Mouse (Mus musculus): ENCODE measurements around the gene Akap6. TPM values are rescaled to one million over a fixed set of nuclear protein-coding genes. Genes with fewer than 3 reads are reported as not detected.

Akap6 gene
- polyA plus RNA-seq, 1 experiment from 2014 or later: 9.7 TPM

GRCm38 (mm10) chr12:52957587-52957986 is 258.4 kb downstream of the Akap6 start:
- Histone ChIP-seq H3K27me3 (replicated peaks) (no peaks in the 10 kb centered on the region), H3K4me1 (replicated peaks) (no peaks in the 10 kb centered on the region), H3K9ac (no peak overlapping the region), H3K27ac (ENCODE audit: poor library complexity, severe bottlenecking) (no peak overlapping the region), H3K36me3 (no peaks in the 10 kb centered on the region), H3K9me3 (replicated peaks) (no peaks in the 10 kb centered on the region), H3K4me3 (no peak overlapping the region), H3K4me2 (no peak overlapping the region)
- no peak for ATAC-seq (ENCODE audit: insufficient number of reproducible peaks, low FRiP score)
- WGBS: 90% methylated on average over 3 of the region's 3 CpGs

- H3K9me3 ChIP-seq (replicated peaks): no peaks in the 10 kb centered on the region
- H3K27me3 ChIP-seq (replicated peaks): no peaks in the 10 kb centered on the region
- 73% methylated on average over 3 of the region's 3 CpGs for WGBS
- no peaks in the 10 kb centered on the region for H3K36me3 ChIP-seq
- H3K4me3 ChIP-seq: no peak overlapping the region
- H3K9ac ChIP-seq: no peak overlapping the region
- H3K27ac ChIP-seq (ENCODE audit: poor library complexity, severe bottlenecking): no peak overlapping the region
- H3K4me1 ChIP-seq (replicated peaks): no peaks in the 10 kb centered on the region
- H3K4me2 ChIP-seq: no peak overlapping the region
- ATAC-seq (ENCODE audit: insufficient number of reproducible peaks, low FRiP score): no peak
These were observed 258.8 kb downstream of the Akap6 start for GRCm38 (mm10) chr12:52957994-52958393.

- no peak for ATAC-seq (ENCODE audit: insufficient number of reproducible peaks, low FRiP score)
- Histone ChIP-seq H3K27ac (ENCODE audit: poor library complexity, severe bottlenecking) (no peak overlapping the region), H3K27me3 (replicated peaks) (no peaks in the 10 kb centered on the region), H3K36me3 (no peaks in the 10 kb centered on the region), H3K4me1 (replicated peaks) (no peaks in the 10 kb centered on the region), H3K9ac (no peak overlapping the region), H3K9me3 (replicated peaks) (no peaks in the 10 kb centered on the region), H3K4me2 (no peak overlapping the region), H3K4me3 (no peak overlapping the region)
- WGBS: 80% methylated on average over 6 of the region's 6 CpGs
These were observed 292.6 kb downstream of the Akap6 start for GRCm38 (mm10) chr12:52991745-52992144.

GRCm38 (mm10) chr12:53012336-53012735 is 313.2 kb downstream of the Akap6 start:
- no peaks in the 10 kb centered on the region for H3K27me3 ChIP-seq (replicated peaks)
- H3K27ac ChIP-seq (ENCODE audit: poor library complexity, severe bottlenecking): no peak overlapping the region
- no peaks in the 10 kb centered on the region for H3K4me1 ChIP-seq (replicated peaks)
- no peak for ATAC-seq (ENCODE audit: insufficient number of reproducible peaks, low FRiP score)
- WGBS: 51% methylated on average over 3 of the region's 3 CpGs
- H3K4me3 ChIP-seq: no peak overlapping the region
- no peak overlapping the region for H3K4me2 ChIP-seq
- no peaks in the 10 kb centered on the region for H3K9me3 ChIP-seq (replicated peaks)
- H3K9ac ChIP-seq: no peak overlapping the region
- no peaks in the 10 kb centered on the region for H3K36me3 ChIP-seq

- no peak overlapping the region for H3K9ac ChIP-seq
- H3K4me2 ChIP-seq: no peak overlapping the region
- no peak overlapping the region for H3K27ac ChIP-seq (ENCODE audit: poor library complexity, severe bottlenecking)
- ATAC-seq (ENCODE audit: insufficient number of reproducible peaks, low FRiP score): no peak
- WGBS: 81% methylated on average over 6 of the region's 6 CpGs
- no peaks in the 10 kb centered on the region for H3K27me3 ChIP-seq (replicated peaks)
- no peaks in the 10 kb centered on the region for H3K9me3 ChIP-seq (replicated peaks)
- H3K4me3 ChIP-seq: no peak overlapping the region
- H3K4me1 ChIP-seq (replicated peaks): no peaks in the 10 kb centered on the region
- H3K36me3 ChIP-seq: no peaks in the 10 kb centered on the region
These were observed 315.4 kb downstream of the Akap6 start for GRCm38 (mm10) chr12:53014539-53014938.

GRCm38 (mm10) chr12:53024575-53025246 is 325.5 kb downstream of the Akap6 start:
- Histone ChIP-seq H3K4me3 (no peak overlapping the region), H3K36me3 (no peaks in the 10 kb centered on the region), H3K4me2 (no peak overlapping the region), H3K27ac (ENCODE audit: poor library complexity, severe bottlenecking) (no peak overlapping the region), H3K9ac (no peak overlapping the region), H3K27me3 (replicated peaks) (no peaks in the 10 kb centered on the region), H3K9me3 (replicated peaks) (no peaks in the 10 kb centered on the region), H3K4me1 (replicated peaks) (no peaks in the 10 kb centered on the region)
- 76% methylated on average over 9 of the region's 9 CpGs for WGBS
- no peak for ATAC-seq (ENCODE audit: insufficient number of reproducible peaks, low FRiP score)

- no peak for ATAC-seq (ENCODE audit: insufficient number of reproducible peaks, low FRiP score)
- no peaks in the 10 kb centered on the region for H3K9me3 ChIP-seq (replicated peaks)
- H3K27me3 ChIP-seq (replicated peaks): no peaks in the 10 kb centered on the region
- no peak overlapping the region for H3K27ac ChIP-seq (ENCODE audit: poor library complexity, severe bottlenecking)
- 70% methylated on average over 4 of the region's 4 CpGs for WGBS
- H3K4me1 ChIP-seq (replicated peaks): no peaks in the 10 kb centered on the region
- H3K4me2 ChIP-seq: no peak overlapping the region
- no peak overlapping the region for H3K9ac ChIP-seq
- no peak overlapping the region for H3K4me3 ChIP-seq
- no peaks in the 10 kb centered on the region for H3K36me3 ChIP-seq
These were observed 328.1 kb downstream of the Akap6 start for GRCm38 (mm10) chr12:53027308-53027707.

GRCm38 (mm10) chr12:53028926-53029325 is 329.7 kb downstream of the Akap6 start:
- Histone ChIP-seq H3K36me3 (no peaks in the 10 kb centered on the region), H3K27me3 (replicated peaks) (no peaks in the 10 kb centered on the region), H3K4me1 (replicated peaks) (peaks cover 12% of the 10 kb centered on the region), H3K9me3 (replicated peaks) (no peaks in the 10 kb centered on the region), H3K27ac (ENCODE audit: poor library complexity, severe bottlenecking) (no peak overlapping the region), H3K4me2 (no peak overlapping the region), H3K9ac (no peak overlapping the region), H3K4me3 (no peak overlapping the region)
- ATAC-seq (ENCODE audit: insufficient number of reproducible peaks, low FRiP score): no peak
- 53% methylated on average over 5 of the region's 5 CpGs for WGBS

GRCm38 (mm10) chr12:53029910-53030309 is 330.7 kb downstream of the Akap6 start:
- Histone ChIP-seq H3K9me3 (replicated peaks) (no peaks in the 10 kb centered on the region), H3K36me3 (no peaks in the 10 kb centered on the region), H3K27ac (ENCODE audit: poor library complexity, severe bottlenecking) (no peak overlapping the region), H3K4me3 (no peak overlapping the region), H3K4me1 (replicated peaks) (peaks cover 12% of the 10 kb centered on the region), H3K9ac (no peak overlapping the region), H3K4me2 (no peak overlapping the region), H3K27me3 (replicated peaks) (no peaks in the 10 kb centered on the region)
- WGBS: 80% methylated on average over 6 of the region's 6 CpGs
- ATAC-seq (ENCODE audit: insufficient number of reproducible peaks, low FRiP score): no peak

GRCm38 (mm10) chr12:53032762-53033161 is 333.6 kb downstream of the Akap6 start:
- H3K4me1 ChIP-seq (replicated peaks): peaks cover 12% of the 10 kb centered on the region
- H3K9me3 ChIP-seq (replicated peaks): no peaks in the 10 kb centered on the region
- peak overlapping the region; percentile 75 for H3K27ac ChIP-seq (ENCODE audit: poor library complexity, severe bottlenecking)
- H3K4me2 ChIP-seq: peak overlapping the region; percentile 58
- no peaks in the 10 kb centered on the region for H3K27me3 ChIP-seq (replicated peaks)
- H3K9ac ChIP-seq: no peak overlapping the region
- H3K4me3 ChIP-seq: no peak overlapping the region
- peak; percentile 71 for ATAC-seq (ENCODE audit: insufficient number of reproducible peaks, low FRiP score)
- 3% methylated on average over 7 of the region's 7 CpGs for WGBS
- H3K36me3 ChIP-seq: no peaks in the 10 kb centered on the region

GRCm38 (mm10) chr12:53033404-53033913 is 334.3 kb downstream of the Akap6 start:
- Histone ChIP-seq H3K36me3 (no peaks in the 10 kb centered on the region), H3K4me1 (replicated peaks) (peaks cover 12% of the 10 kb centered on the region), H3K4me3 (peak overlapping the region; percentile 14; the same call in 1 of the 2 replicates), H3K27ac (ENCODE audit: poor library complexity, severe bottlenecking) (peak overlapping the region; percentile 75), H3K9ac (no peak overlapping the region), H3K4me2 (peak overlapping the region; percentile 58), H3K9me3 (replicated peaks) (no peaks in the 10 kb centered on the region), H3K27me3 (replicated peaks) (no peaks in the 10 kb centered on the region)
- no peak for ATAC-seq (ENCODE audit: insufficient number of reproducible peaks, low FRiP score)
- 32% methylated on average over 14 of the region's 14 CpGs for WGBS

- WGBS: 81% methylated on average over 5 of the region's 5 CpGs
- Histone ChIP-seq H3K9ac (no peak overlapping the region), H3K4me1 (replicated peaks) (no peaks in the 10 kb centered on the region), H3K4me2 (no peak overlapping the region), H3K27me3 (replicated peaks) (no peaks in the 10 kb centered on the region), H3K36me3 (no peaks in the 10 kb centered on the region), H3K27ac (ENCODE audit: poor library complexity, severe bottlenecking) (no peak overlapping the region), H3K4me3 (no peak overlapping the region), H3K9me3 (replicated peaks) (no peaks in the 10 kb centered on the region)
- ATAC-seq (ENCODE audit: insufficient number of reproducible peaks, low FRiP score): no peak
These were observed 341.5 kb downstream of the Akap6 start for GRCm38 (mm10) chr12:53040634-53041033.

All from heart, embryonic 12.5 days (tissue).